Mouse (Mus musculus): ENCODE results near the gene Inf2. TPM values are rescaled to one million over a fixed set of nuclear protein-coding genes. Genes with fewer than 3 reads are reported as not detected.

Inf2 gene
- polyA plus RNA-seq (2015; fragmentation: Nextera tagmentation; extraction: Ambion mirVana), result 3.0 and 3.6 TPM in 2 replicates

DNA sequence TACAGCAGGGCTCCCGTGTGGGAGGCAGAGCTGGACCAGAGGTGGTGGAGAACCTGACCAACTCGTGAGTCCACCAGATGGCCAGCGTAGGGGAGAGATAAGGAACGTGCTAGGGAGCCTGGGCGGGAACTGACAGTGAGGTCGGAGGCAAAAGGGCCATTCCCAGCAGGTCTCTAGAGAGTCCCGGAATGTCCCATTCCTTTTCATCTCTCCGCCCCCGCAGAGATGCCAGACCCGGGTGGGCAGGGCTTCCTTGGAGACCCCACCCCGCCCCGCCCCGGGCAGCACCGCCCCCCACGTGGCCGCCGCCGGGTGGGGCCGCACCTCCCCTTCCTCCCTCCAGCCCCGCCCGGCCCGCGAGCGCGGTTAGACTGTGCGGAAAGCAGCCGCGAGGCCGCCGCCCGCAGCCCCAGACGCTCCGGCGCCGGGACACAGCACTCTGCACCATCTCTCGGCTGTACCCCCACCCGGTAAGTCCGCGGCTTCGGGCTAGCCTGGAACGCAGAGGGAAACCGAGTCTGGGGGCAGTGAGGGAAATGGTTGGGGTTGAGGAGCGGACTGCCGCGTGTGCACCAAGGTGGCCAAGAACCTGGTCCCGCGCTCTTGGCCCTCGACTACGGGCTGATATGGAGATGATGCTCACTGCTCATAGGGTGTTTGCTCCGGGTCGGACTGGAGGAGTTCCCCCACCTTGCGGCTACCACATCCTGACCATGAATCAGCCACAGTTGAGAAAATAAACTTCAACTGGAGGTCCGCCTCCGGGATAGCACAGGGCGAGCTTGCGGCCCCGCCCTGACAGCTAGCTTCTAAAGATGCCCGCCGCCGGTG is at the start of gene Inf2:
Gene Inf2, plus strand, starts transcription at position 359 of the 831 bp plus-strand sequence.
- H3K9ac ChIP-seq (ENCODE audit: low read length), result peak within 1 kb of the TSS; percentile 58
- H3K4me3 ChIP-seq (ENCODE audit: low read length), result peak within 1 kb of the TSS; percentile 52
- peak within 1 kb of the TSS; percentile 67 for H3K4me2 ChIP-seq (ENCODE audit: low read depth, low read length)
- H3K27me3 ChIP-seq (ENCODE audit: control insufficient read depth, insufficient read depth, low read length), result 0 out of 2 replicates have a peak, but pooled peaks cover 2% of the 10 kb centered on the region
- H3K4me1 ChIP-seq (ENCODE audit: control insufficient read depth, insufficient read depth, low read length), result peaks cover 25% of the 10 kb centered on the region
- peak; percentile 87 for ATAC-seq (replicated peaks; ENCODE audit: extremely low read depth, insufficient read depth, low FRiP score)
- WGBS, result under 1% methylated on average over 53 of the region's 60 CpGs
- no peaks in the 10 kb centered on the region for H3K9me3 ChIP-seq (replicated peaks; ENCODE audit: control insufficient read depth, low read length)
- no peaks in the 10 kb centered on the region for H3K36me3 ChIP-seq (ENCODE audit: control insufficient read depth, insufficient read depth)
- no peak within 1 kb of the TSS for H3K27ac ChIP-seq (ENCODE audit: low read length)

DNA sequence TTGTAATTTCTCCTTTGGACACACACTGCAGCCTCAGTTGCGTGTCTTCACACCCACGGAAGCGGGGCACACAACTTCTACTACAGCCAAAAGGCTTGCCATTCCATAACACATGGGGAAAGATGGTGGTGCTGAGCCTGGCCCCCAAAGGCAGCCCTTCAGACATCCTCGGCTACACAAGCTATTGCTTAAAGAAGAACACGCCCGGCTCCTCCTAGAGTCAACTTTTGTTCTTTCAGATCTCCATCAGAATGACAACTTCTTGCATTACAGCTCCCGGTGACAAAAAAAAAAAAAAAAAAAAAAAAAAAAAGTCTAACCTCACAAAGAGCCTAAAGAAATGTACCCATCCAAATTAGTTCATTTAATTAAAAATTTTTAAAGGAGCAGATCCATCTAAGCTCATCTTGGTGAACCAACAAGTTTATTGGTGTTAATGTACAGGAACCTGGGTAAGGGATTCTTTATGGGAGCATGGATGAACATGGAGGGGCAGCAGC is 49.1 kb upstream of the Inf2 start:
- H3K4me3 ChIP-seq (ENCODE audit: low read length), result no peak overlapping the region
- no peaks in the 10 kb centered on the region for H3K9me3 ChIP-seq (replicated peaks; ENCODE audit: control insufficient read depth, low read length)
- WGBS, result 88% methylated on average over 7 of the region's 7 CpGs
- no peak overlapping the region for H3K27ac ChIP-seq (ENCODE audit: low read length)
- no peak overlapping the region for H3K9ac ChIP-seq (ENCODE audit: low read length)
- no peak for ATAC-seq (replicated peaks; ENCODE audit: extremely low read depth, insufficient read depth, low FRiP score)
- H3K27me3 ChIP-seq (ENCODE audit: control insufficient read depth, insufficient read depth, low read length), result no peaks in the 10 kb centered on the region; the same call in 1 of the 2 replicates
- H3K36me3 ChIP-seq (ENCODE audit: control insufficient read depth, insufficient read depth), result no peaks in the 10 kb centered on the region
- no peak overlapping the region for H3K4me2 ChIP-seq (ENCODE audit: low read depth, low read length)
- 0 out of 2 replicates have a peak, but pooled peaks cover 4% of the 10 kb centered on the region for H3K4me1 ChIP-seq (ENCODE audit: control insufficient read depth, insufficient read depth, low read length)

DNA sequence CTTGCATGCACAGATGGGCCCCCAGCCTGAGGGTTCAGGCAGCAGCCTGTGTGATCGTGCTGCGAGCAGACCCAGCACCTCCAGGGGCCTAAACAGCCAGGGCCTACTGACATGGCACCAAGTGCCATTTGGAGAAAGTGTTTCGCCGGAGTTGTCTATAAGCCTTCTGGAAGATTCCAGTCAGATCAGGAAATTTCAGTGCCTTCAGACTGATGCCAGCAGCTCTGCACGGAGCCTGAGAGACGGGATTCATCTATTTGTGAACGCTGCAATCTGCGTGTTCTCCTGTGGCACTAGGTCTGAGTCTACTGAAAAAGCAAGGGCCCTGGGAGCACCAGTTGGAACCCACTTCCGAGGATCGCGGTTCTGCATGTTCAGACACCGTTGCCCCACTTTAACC is 48.3 kb upstream of the Inf2 start:
- Histone ChIP-seq H3K9ac (ENCODE audit: low read length) (no peak overlapping the region), H3K27ac (ENCODE audit: low read length) (no peak overlapping the region), H3K4me1 (ENCODE audit: control insufficient read depth, insufficient read depth, low read length) (peaks cover 4% of the 10 kb centered on the region; the same call in 1 of the 2 replicates), H3K9me3 (replicated peaks; ENCODE audit: control insufficient read depth, low read length) (no peaks in the 10 kb centered on the region), H3K36me3 (ENCODE audit: control insufficient read depth, insufficient read depth) (no peaks in the 10 kb centered on the region), H3K4me3 (ENCODE audit: low read length) (no peak overlapping the region), H3K27me3 (ENCODE audit: control insufficient read depth, insufficient read depth, low read length) (no peaks in the 10 kb centered on the region), H3K4me2 (ENCODE audit: low read depth, low read length) (no peak overlapping the region)
- 91% methylated on average over 12 of the region's 12 CpGs for WGBS
- ATAC-seq (replicated peaks; ENCODE audit: extremely low read depth, insufficient read depth, low FRiP score), result no peak

DNA sequence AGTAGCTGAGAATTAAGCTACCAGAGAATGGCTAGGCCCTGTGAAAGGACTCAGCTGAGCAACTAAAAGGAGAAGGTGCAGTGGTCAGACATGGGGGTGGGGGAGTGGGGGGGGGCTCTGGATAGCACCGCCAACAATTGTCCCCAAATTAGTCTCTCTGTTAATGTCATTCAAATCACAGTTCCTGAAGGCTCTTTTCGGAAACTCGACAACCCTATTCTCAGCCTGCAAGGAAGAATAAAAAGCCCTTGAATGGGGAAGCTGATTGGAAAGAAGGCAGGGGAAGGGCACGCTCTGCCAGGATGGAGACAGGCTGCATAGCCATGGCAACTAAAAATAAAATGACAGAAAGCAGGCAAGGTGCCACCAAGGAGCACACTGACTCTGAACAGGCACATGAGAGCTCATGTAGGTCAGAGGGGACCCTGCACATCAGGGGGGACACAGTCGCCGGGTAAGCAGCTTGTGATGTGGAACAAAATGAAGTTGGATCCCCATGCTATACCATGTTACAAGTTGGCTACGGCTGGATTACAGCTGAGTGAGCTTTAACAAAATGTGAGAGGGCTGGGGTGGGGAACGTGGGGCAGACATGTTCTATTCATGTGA is 47.0 kb upstream of the Inf2 start:
- peaks cover 4% of the 10 kb centered on the region; the same call in 1 of the 2 replicates for H3K4me1 ChIP-seq (ENCODE audit: control insufficient read depth, insufficient read depth, low read length)
- no peak overlapping the region for H3K27ac ChIP-seq (ENCODE audit: low read length)
- no peaks in the 10 kb centered on the region for H3K27me3 ChIP-seq (ENCODE audit: control insufficient read depth, insufficient read depth, low read length)
- no peaks in the 10 kb centered on the region for H3K36me3 ChIP-seq (ENCODE audit: control insufficient read depth, insufficient read depth)
- no peak overlapping the region for H3K9ac ChIP-seq (ENCODE audit: low read length)
- H3K4me2 ChIP-seq (ENCODE audit: low read depth, low read length), result no peak overlapping the region
- H3K9me3 ChIP-seq (replicated peaks; ENCODE audit: control insufficient read depth, low read length), result no peaks in the 10 kb centered on the region
- 52% methylated on average over 8 of the region's 8 CpGs for WGBS
- H3K4me3 ChIP-seq (ENCODE audit: low read length), result no peak overlapping the region
- ATAC-seq (replicated peaks; ENCODE audit: extremely low read depth, insufficient read depth, low FRiP score), result no peak

DNA sequence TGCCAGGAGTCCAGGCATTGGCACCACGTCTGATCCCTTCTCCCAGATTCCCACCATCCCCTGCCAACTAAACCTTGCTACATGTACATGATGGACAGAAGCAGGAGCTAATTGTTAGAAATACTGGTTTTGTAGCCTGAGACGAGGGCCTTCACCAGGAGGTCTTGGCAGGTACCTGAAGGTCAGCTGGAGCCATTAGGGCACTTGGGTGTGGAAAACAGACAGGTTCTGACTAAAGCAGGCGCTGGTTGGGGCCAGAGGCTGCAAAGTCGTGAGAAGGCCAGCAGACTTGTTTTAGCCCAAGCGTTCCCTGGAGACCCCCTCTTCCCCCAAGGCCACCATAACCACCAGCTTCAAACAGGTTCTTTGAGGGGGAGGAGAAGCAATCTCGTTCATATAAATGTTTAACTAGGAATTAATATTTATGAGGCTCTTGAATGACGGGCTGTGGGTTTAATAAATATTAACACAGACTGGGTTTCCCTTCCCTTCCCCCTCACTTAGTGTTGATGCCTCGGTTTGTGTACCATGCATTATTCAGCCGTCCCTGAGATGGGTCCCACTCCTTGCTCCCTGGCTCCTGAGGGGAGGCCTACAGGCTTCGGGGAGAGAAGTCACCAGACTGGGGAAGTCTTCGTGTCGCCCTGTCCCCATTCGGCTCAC is 46.2 kb upstream of the Inf2 start:
- H3K36me3 ChIP-seq (ENCODE audit: control insufficient read depth, insufficient read depth), result no peaks in the 10 kb centered on the region
- no peak for ATAC-seq (replicated peaks; ENCODE audit: extremely low read depth, insufficient read depth, low FRiP score)
- H3K9ac ChIP-seq (ENCODE audit: low read length), result no peak overlapping the region
- peaks cover 4% of the 10 kb centered on the region; the same call in 1 of the 2 replicates for H3K4me1 ChIP-seq (ENCODE audit: control insufficient read depth, insufficient read depth, low read length)
- no peaks in the 10 kb centered on the region for H3K9me3 ChIP-seq (replicated peaks; ENCODE audit: control insufficient read depth, low read length)
- no peak overlapping the region for H3K4me3 ChIP-seq (ENCODE audit: low read length)
- 72% methylated on average over 13 of the region's 13 CpGs for WGBS
- no peaks in the 10 kb centered on the region for H3K27me3 ChIP-seq (ENCODE audit: control insufficient read depth, insufficient read depth, low read length)
- H3K4me2 ChIP-seq (ENCODE audit: low read depth, low read length), result no peak overlapping the region
- no peak overlapping the region for H3K27ac ChIP-seq (ENCODE audit: low read length)

DNA sequence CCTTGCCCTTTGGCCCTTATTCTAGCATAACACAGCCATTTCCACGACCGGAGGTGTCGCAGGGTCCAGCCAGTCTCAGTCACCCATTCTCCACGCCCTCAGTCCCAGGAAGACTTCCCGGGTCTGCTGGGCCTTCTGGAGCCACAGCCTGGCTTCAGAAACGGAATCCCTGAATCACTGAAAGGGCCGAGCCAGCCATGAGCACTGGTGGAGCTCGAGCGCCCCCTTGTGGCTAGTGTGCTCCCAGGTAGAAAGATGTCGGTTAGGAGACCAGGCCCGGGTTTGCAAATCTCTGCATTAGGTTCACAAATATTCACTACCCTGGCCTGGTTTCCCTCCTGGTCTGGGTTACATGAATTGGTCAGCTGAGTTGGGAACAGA is 45.7 kb upstream of the Inf2 start:
- Histone ChIP-seq H3K9me3 (replicated peaks; ENCODE audit: control insufficient read depth, low read length) (no peaks in the 10 kb centered on the region), H3K36me3 (ENCODE audit: control insufficient read depth, insufficient read depth) (no peaks in the 10 kb centered on the region), H3K4me1 (ENCODE audit: control insufficient read depth, insufficient read depth, low read length) (peaks cover 4% of the 10 kb centered on the region; the same call in 1 of the 2 replicates), H3K4me2 (ENCODE audit: low read depth, low read length) (no peak overlapping the region), H3K9ac (ENCODE audit: low read length) (no peak overlapping the region), H3K4me3 (ENCODE audit: low read length) (no peak overlapping the region), H3K27me3 (ENCODE audit: control insufficient read depth, insufficient read depth, low read length) (no peaks in the 10 kb centered on the region), H3K27ac (ENCODE audit: low read length) (no peak overlapping the region)
- 4% methylated on average over 11 of the region's 11 CpGs for WGBS
- ATAC-seq (replicated peaks; ENCODE audit: extremely low read depth, insufficient read depth, low FRiP score), result peak; percentile 57

DNA sequence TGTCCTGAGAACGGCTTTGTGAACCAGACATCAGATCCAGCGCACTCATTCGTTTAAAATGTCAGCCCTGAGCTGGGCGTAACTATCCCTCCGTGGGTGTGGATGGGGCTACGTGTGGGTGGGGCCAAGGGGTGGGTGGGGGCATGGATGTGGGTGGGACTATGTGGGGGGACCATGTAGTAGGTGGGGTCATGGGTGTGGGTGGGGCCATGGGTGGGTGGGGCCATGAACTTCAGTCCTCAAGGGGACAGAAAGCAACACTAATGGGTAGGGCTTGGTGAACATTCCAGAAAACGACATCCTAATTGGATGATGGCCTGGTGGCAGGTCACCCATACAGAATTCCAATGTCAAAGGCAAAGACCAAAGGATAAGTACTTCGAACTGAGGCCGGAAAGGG is 44.6 kb upstream of the Inf2 start:
- no peak overlapping the region for H3K27ac ChIP-seq (ENCODE audit: low read length)
- no peak overlapping the region for H3K4me3 ChIP-seq (ENCODE audit: low read length)
- no peaks in the 10 kb centered on the region for H3K36me3 ChIP-seq (ENCODE audit: control insufficient read depth, insufficient read depth)
- H3K27me3 ChIP-seq (ENCODE audit: control insufficient read depth, insufficient read depth, low read length), result no peaks in the 10 kb centered on the region
- no peak overlapping the region for H3K4me2 ChIP-seq (ENCODE audit: low read depth, low read length)
- WGBS, result 68% methylated on average over 9 of the region's 9 CpGs
- H3K9me3 ChIP-seq (replicated peaks; ENCODE audit: control insufficient read depth, low read length), result no peaks in the 10 kb centered on the region
- ATAC-seq (replicated peaks; ENCODE audit: extremely low read depth, insufficient read depth, low FRiP score), result no peak
- H3K9ac ChIP-seq (ENCODE audit: low read length), result no peak overlapping the region
- peaks cover 4% of the 10 kb centered on the region; the same call in 1 of the 2 replicates for H3K4me1 ChIP-seq (ENCODE audit: control insufficient read depth, insufficient read depth, low read length)

DNA sequence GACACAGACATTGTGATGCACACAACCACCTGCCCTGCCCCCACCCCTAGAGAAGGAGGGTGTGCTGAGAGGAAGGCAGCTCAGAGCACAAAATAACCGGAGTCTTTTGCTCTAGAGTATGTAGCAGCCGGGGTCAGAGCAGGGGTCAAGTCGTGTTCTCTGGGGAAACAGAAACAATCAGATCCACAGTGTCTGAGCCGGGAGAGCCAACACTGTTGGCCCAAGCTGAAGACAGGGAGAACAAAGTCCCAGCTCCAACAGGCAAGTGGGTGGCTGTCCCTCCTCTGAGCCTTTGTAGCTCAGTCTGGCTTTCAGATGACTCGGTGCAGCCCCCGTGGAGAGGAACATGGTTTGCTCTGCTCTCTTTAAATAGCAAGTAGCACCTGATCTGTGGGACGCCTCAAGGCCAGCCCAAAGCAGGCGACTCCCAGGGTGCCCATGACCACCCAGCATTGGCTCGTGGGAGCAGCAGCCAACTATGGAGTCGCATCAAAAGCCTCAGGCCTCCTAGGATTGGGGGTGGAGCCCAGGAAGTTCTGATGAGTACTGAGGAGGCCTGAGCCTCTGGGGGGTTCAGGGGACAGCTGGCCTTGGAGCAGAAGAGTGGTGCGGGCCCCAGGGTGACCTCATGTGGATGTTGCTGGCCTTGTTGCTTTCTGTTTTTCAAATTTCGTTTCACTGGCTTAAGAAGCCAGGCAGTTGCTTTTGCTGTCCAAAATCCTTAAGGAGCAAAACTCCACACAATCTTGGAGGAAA is 43.5 kb upstream of the Inf2 start:
- H3K27ac ChIP-seq (ENCODE audit: low read length), result no peak overlapping the region
- H3K4me2 ChIP-seq (ENCODE audit: low read depth, low read length), result no peak overlapping the region
- no peak for ATAC-seq (replicated peaks; ENCODE audit: extremely low read depth, insufficient read depth, low FRiP score)
- 32% methylated on average over 12 of the region's 12 CpGs for WGBS
- no peak overlapping the region for H3K4me3 ChIP-seq (ENCODE audit: low read length)
- no peaks in the 10 kb centered on the region for H3K36me3 ChIP-seq (ENCODE audit: control insufficient read depth, insufficient read depth)
- H3K9me3 ChIP-seq (replicated peaks; ENCODE audit: control insufficient read depth, low read length), result no peaks in the 10 kb centered on the region
- peaks cover 4% of the 10 kb centered on the region; the same call in 1 of the 2 replicates for H3K4me1 ChIP-seq (ENCODE audit: control insufficient read depth, insufficient read depth, low read length)
- no peaks in the 10 kb centered on the region for H3K27me3 ChIP-seq (ENCODE audit: control insufficient read depth, insufficient read depth, low read length)
- no peak overlapping the region for H3K9ac ChIP-seq (ENCODE audit: low read length)

Measured in heart, embryonic 16.5 days (tissue).